Mouse (Mus musculus) C2C12 (cell line): Measurements from ENCODE around the gene Eps15. TPM values are rescaled to one million over a fixed set of nuclear protein-coding genes. Genes with fewer than 3 reads are reported as not detected.

Experiments used
- H3K27me3 ChIP-seq: one replicate; pipeline ENCODE4 v1.6.1; 2011; ENCODE audit not compliant: control insufficient read depth, insufficient read depth, insufficient read length
- H3K36me3 ChIP-seq: one replicate; pipeline ENCODE4 v1.6.1; 2011; ENCODE audit not compliant: control insufficient read depth, insufficient read depth
- H3K4me3 ChIP-seq: one replicate; pipeline ENCODE4 v1.5.1; 2011; ENCODE audit warnings: mild to moderate bottlenecking, control low read depth; ENCODE audit not compliant: poor library complexity, insufficient read depth, severe bottlenecking
- H3K79me2 ChIP-seq: one replicate; pipeline ENCODE4 v1.6.1; 2011; ENCODE audit not compliant: control insufficient read depth, insufficient read depth
- H3K79me3 ChIP-seq: one replicate; pipeline ENCODE4 v1.6.1; 2011; ENCODE audit warnings: low read depth, control low read depth
- H3ac ChIP-seq: one replicate; pipeline ENCODE3; 2011; ENCODE audit warnings: low read depth; ENCODE audit not compliant: control insufficient read depth, insufficient read length
- CEBPB ChIP-seq: IDR thresholded peaks from one replicate; pipeline ENCODE4 v1.6.1; 2011; ENCODE audit warnings: low read depth, mild to moderate bottlenecking, control low read depth, moderate library complexity
- CTCF ChIP-seq: IDR thresholded peaks from one replicate; pipeline ENCODE4 v1.5.1; 2011; ENCODE audit not compliant: control insufficient read depth, insufficient read depth, insufficient read length
- FOSL1 ChIP-seq: IDR thresholded peaks from one replicate; pipeline ENCODE4 v1.8.0; 2011; ENCODE audit warnings: mild to moderate bottlenecking, low read length; ENCODE audit not compliant: poor library complexity, insufficient read depth, severe bottlenecking
- MAX ChIP-seq: IDR thresholded peaks from one replicate; pipeline ENCODE4 v1.6.1; 2011; ENCODE audit warnings: mild to moderate bottlenecking, control low read depth
- MYOD1 ChIP-seq: IDR thresholded peaks from one replicate; pipeline ENCODE4 v1.6.1; 2011; ENCODE audit warnings: low read depth; ENCODE audit not compliant: control insufficient read depth, insufficient read length
- MYOG ChIP-seq: IDR thresholded peaks from one replicate; pipeline ENCODE4 v1.6.1; 2011; ENCODE audit not compliant: control insufficient read depth, insufficient read length; ENCODE audit errors: extremely low read depth
- USF1 ChIP-seq: IDR thresholded peaks from one replicate; pipeline ENCODE4 v1.6.1; 2011; ENCODE audit warnings: low read depth, mild to moderate bottlenecking, control low read depth, moderate library complexity
- polyA plus RNA-seq: library from polyadenylated mRNA; unstranded; fragments of >200 nt; fragmentation: generic; extraction: Trizol; gene quantifications from one replicate; pipeline ENCODE4 v1.2.1, GENCODE M21; 2012; ENCODE audit warnings: missing spikeins

Gene Eps15
- polyA plus RNA-seq, 1 experiment = 13.1 TPM

DNA sequence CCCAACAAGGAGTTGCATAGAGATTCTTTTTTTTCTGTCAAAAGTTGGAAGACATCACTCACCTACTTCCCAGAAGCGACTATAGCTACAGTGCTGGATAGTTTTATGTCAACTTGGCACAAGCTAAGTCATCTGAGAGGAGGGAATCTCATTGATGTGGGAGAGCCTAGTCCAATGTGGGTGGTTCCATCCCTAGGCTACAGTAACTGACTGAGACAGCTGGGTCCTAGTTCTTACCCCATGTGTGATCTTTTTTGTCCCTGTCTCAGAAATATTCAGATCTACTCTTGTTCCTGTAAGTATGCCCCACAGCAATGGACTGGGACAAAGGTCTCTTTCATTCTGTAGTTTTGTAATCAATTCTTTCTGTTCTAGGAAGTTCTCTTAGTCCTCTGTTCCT is 137.9 kb downstream of the Eps15 start:
- H3K27me3 ChIP-seq = no peaks in the 10 kb centered on the region

DNA sequence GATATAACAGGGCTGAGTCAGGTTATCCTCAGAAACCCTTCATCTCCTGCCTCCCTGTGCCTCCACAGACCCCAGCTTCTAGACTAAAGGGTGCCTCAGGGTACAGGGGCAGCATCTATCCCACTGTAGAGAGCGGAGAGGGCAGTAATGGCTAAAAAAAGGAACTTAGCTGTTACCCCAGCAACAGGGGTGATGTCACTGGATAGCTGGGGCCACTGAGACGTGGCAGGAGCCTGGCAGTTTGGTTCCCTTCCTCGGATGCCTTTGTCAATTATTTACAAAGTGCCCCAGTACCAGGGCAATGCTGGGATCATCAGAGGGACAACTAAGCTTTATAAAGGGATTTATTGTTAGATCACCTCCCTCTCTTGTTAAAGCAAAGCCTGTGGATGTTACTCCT is 138.9 kb downstream of the Eps15 start:
- H3ac ChIP-seq = no peak overlapping the region
- H3K36me3 ChIP-seq = no peaks in the 10 kb centered on the region
- no peaks in the 10 kb centered on the region for H3K79me3 ChIP-seq
- no peaks in the 10 kb centered on the region for H3K27me3 ChIP-seq
- no peak overlapping the region for H3K4me3 ChIP-seq
- TF ChIP-seq USF1 (no peak), CEBPB (no peak), CTCF (no peak), MYOG (no peak), MYOD1 (no peak), FOSL1 (no peak), MAX (no peak)
- no peaks in the 10 kb centered on the region for H3K79me2 ChIP-seq

More for the DNA sequence above, 137.9 kb downstream of the Eps15 start:
- Histone ChIP-seq H3K79me2 (no peaks in the 10 kb centered on the region), H3K36me3 (no peaks in the 10 kb centered on the region), H3ac (no peak overlapping the region), H3K79me3 (no peaks in the 10 kb centered on the region), H3K4me3 (no peak overlapping the region)
- TF ChIP-seq FOSL1 (no peak), MAX (no peak), CEBPB (no peak), USF1 (no peak), MYOG (no peak), CTCF (no peak), MYOD1 (no peak)

DNA sequence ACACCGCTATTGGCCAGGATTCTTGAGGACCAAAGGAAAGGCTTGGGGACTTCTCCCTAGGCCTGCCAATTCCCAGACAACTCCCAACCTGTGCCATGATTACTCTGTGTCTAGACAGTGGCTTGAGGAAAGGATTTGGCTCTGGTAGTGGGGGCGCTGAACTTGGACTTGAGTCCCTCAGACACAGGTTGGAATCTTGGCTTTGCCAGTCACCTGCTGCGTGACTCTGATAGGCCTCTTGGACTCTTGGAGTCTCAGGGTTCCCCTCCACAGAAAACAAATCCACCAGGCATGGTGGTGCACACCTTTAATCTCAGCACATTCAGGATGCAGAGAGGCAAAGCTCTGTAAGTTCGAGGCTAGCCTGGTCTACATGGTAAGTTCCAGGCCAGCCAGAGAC is 139.5 kb downstream of the Eps15 start:
- Histone ChIP-seq H3ac (no peak overlapping the region), H3K27me3 (no peaks in the 10 kb centered on the region), H3K36me3 (no peaks in the 10 kb centered on the region), H3K79me3 (no peaks in the 10 kb centered on the region), H3K4me3 (no peak overlapping the region), H3K79me2 (no peaks in the 10 kb centered on the region)
- TF ChIP-seq CTCF (no peak), MAX (no peak), FOSL1 (no peak), CEBPB (no peak), MYOG (no peak)

- Histone ChIP-seq H3ac (no peak overlapping the region), H3K27me3 (no peaks in the 10 kb centered on the region), H3K4me3 (no peak overlapping the region), H3K79me3 (no peaks in the 10 kb centered on the region), H3K36me3 (no peaks in the 10 kb centered on the region), H3K79me2 (no peaks in the 10 kb centered on the region)
- TF ChIP-seq MYOG = no peak
- no peak for TF ChIP-seq MAX
- TF ChIP-seq CEBPB = no peak
- TF ChIP-seq FOSL1 = no peak
- TF ChIP-seq CTCF = no peak
- TF ChIP-seq USF1 = no peak
- TF ChIP-seq MYOD1 = no peak
These were observed 140.2 kb downstream of the Eps15 start for GRCm38 (mm10) chr4:109420138-109420795.

GRCm38 (mm10) chr4:109421608-109422007 is 141.5 kb downstream of the Eps15 start:
- no peak for TF ChIP-seq CTCF
- no peak for TF ChIP-seq MAX
- TF ChIP-seq MYOG = no peak
- no peak for TF ChIP-seq FOSL1
- TF ChIP-seq USF1 = no peak
- no peak for TF ChIP-seq MYOD1
- TF ChIP-seq CEBPB = no peak
- Histone ChIP-seq H3K79me2 (no peaks in the 10 kb centered on the region), H3K79me3 (no peaks in the 10 kb centered on the region), H3ac (no peak overlapping the region), H3K36me3 (no peaks in the 10 kb centered on the region), H3K27me3 (no peaks in the 10 kb centered on the region), H3K4me3 (no peak overlapping the region)
